Mouse (Mus musculus): ENCODE data around the gene Mt1.
"Not testable (repeated sequence)": the region's sequence is repeated elsewhere in the genome, so short reads cannot be mapped to it uniquely, and the experiment has no call there.

The Mt1 gene

GRCm38 (mm10) chr8:94178857-94179712 is at the start of gene Mt1:
TSS of gene Mt1 (plus strand) at chr8:94179082.
- peak; percentile 100 for DNase-seq

- no peak for DNase-seq
Measured at GRCm38 (mm10) chr8:94129133-94129789, 49.6 kb upstream of the Mt1 start.

- DNase-seq, result no peak
Measured at GRCm38 (mm10) chr8:94130126-94130525, 48.8 kb upstream of the Mt1 start.

GRCm38 (mm10) chr8:94132096-94132495 is 46.8 kb upstream of the Mt1 start:
- no peak for DNase-seq

- peak; percentile 89 for DNase-seq
Measured at GRCm38 (mm10) chr8:94134601-94135000, 44.3 kb upstream of the Mt1 start.

GRCm38 (mm10) chr8:94135556-94135955 is 43.3 kb upstream of the Mt1 start:
- DNase-seq, result no peak

- no peak for DNase-seq
Measured at GRCm38 (mm10) chr8:94136192-94136591, 42.7 kb upstream of the Mt1 start.

GRCm38 (mm10) chr8:94136933-94137332 is 41.9 kb upstream of the Mt1 start, which contains the start of gene Mt4:
TSS of gene Mt4 (plus strand) at chr8:94137197.
- no peak for DNase-seq

- no peak for DNase-seq
Measured at GRCm38 (mm10) chr8:94140266-94140795, 38.6 kb upstream of the Mt1 start.

GRCm38 (mm10) chr8:94148236-94148635 is 30.6 kb upstream of the Mt1 start:
- no peak for DNase-seq

GRCm38 (mm10) chr8:94150925-94151324 is 28.0 kb upstream of the Mt1 start:
- DNase-seq, result no peak

- DNase-seq, result peak; percentile 93
Measured at GRCm38 (mm10) chr8:94152513-94153300, 26.2 kb upstream of the Mt1 start, which contains the start of gene Mt3. TSS of gene Mt3 (plus strand) at chr8:94152607.

GRCm38 (mm10) chr8:94153451-94153850 is 25.4 kb upstream of the Mt1 start:
- DNase-seq, result no peak

GRCm38 (mm10) chr8:94154537-94154936 is 24.3 kb upstream of the Mt1 start:
- no peak for DNase-seq

- DNase-seq, result no peak
Measured at GRCm38 (mm10) chr8:94156092-94156491, 22.8 kb upstream of the Mt1 start.

- not testable (repeated sequence) for DNase-seq
Measured at GRCm38 (mm10) chr8:94165772-94166171, 13.1 kb upstream of the Mt1 start.

GRCm38 (mm10) chr8:94167244-94167643 is 11.6 kb upstream of the Mt1 start:
- peak; percentile 97 for DNase-seq

- DNase-seq, result no peak
Measured at GRCm38 (mm10) chr8:94169547-94169946, 9.3 kb upstream of the Mt1 start.

GRCm38 (mm10) chr8:94171321-94171755 is 7.5 kb upstream of the Mt1 start:
- DNase-seq, result peak; percentile 98

GRCm38 (mm10) chr8:94172075-94172808 is 6.6 kb upstream of the Mt1 start, which contains the start of gene Mt2:
TSS of gene Mt2 (plus strand) at chr8:94172664.
- peak; percentile 99 for DNase-seq

- DNase-seq, result peak; percentile 92
Measured at GRCm38 (mm10) chr8:94172809-94173732, 5.8 kb upstream of the Mt1 start.

Measured in heart, adult 11 months (tissue).